Mouse (Mus musculus): ENCODE data around the gene Kcnip1.

- TF ChIP-seq CTCF (IDR thresholded peaks at IDR 0.05; ENCODE audit: borderline replicate concordance, control insufficient read depth, extremely low read depth, insufficient read depth, low read length, poor library complexity), result no peak
- TF ChIP-seq POLR2A (IDR thresholded peaks at IDR 0.05; ENCODE audit: control insufficient read depth, extremely low read depth, insufficient read depth, low read length, poor library complexity), result no peak
Observed at GRCm38 (mm10) chr11:33690181-33690580, 302.8 kb downstream of the Kcnip1 start.
